Mouse (Mus musculus): ENCODE results near the gene Mfsd13b. TPM values are rescaled to one million over a fixed set of nuclear protein-coding genes. Genes with fewer than 3 reads are reported as not detected.
A peak's percentile ranks its signal among the peaks of the same experiment; 100 is the strongest.

Mfsd13b gene
- polyA plus RNA-seq, 1 experiment = not detected

DNA sequence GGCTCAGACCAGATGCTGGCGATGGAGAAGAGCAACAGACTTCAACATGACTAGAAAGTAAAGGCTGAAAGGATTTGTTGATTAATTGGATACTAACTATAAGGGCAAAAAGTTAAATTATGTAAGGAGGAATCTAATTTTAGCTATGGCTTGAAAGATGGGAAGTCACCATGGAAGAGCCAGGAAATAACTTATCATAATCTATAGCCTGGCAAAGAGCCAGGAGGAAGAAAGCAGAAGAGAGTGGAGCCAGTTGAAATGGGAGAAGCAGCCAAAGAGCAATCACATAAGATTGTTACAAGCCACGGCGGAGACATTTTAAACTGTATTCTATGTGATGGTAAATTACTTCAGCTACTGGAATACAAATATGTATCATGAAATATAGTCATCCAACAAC lies 8.3 kb upstream of the Mfsd13b start:
- H3K4me1 ChIP-seq (ENCODE audit: control insufficient read depth, insufficient read depth, low read length) = no peaks in the 10 kb centered on the region
- no peaks in the 10 kb centered on the region for H3K9me3 ChIP-seq (replicated peaks; ENCODE audit: control insufficient read depth, insufficient read depth, low read length, poor library complexity, severe bottlenecking)
- H3K36me3 ChIP-seq (ENCODE audit: control insufficient read depth, insufficient read depth, low read length, poor library complexity, severe bottlenecking) = peaks cover under 1% of the 10 kb centered on the region; the same call in 1 of the 2 replicates
- H3K9ac ChIP-seq (ENCODE audit: low read depth, poor library complexity, severe bottlenecking) = no peak overlapping the region
- no peak overlapping the region for H3K27ac ChIP-seq (ENCODE audit: insufficient read depth, low read length)
- no peaks in the 10 kb centered on the region for H3K27me3 ChIP-seq (ENCODE audit: control insufficient read depth, insufficient read depth, low read length, poor library complexity, severe bottlenecking)
- TF ChIP-seq CTCF (IDR thresholded peaks at IDR 0.05; ENCODE audit: low read depth, low read length) = no peak
- no peak for TF ChIP-seq EP300 (IDR thresholded peaks at IDR 0.05; ENCODE audit: insufficient read depth, low read depth, low read length)
- no peak for TF ChIP-seq POLR2A (IDR thresholded peaks at IDR 0.05; ENCODE audit: insufficient read depth, low read length)
- no peak overlapping the region for H3K4me3 ChIP-seq (ENCODE audit: low read depth, low read length)

- H3K4me1 ChIP-seq (ENCODE audit: control insufficient read depth, insufficient read depth, low read length) = no peaks in the 10 kb centered on the region
- no peaks in the 10 kb centered on the region for H3K36me3 ChIP-seq (ENCODE audit: control insufficient read depth, insufficient read depth, low read length, poor library complexity, severe bottlenecking)
- TF ChIP-seq POLR2A (IDR thresholded peaks at IDR 0.05; ENCODE audit: insufficient read depth, low read length) (no peak), EP300 (IDR thresholded peaks at IDR 0.05; ENCODE audit: insufficient read depth, low read depth, low read length) (no peak)
- H3K27me3 ChIP-seq (ENCODE audit: control insufficient read depth, insufficient read depth, low read length, poor library complexity, severe bottlenecking) = no peaks in the 10 kb centered on the region
- H3K9ac ChIP-seq (ENCODE audit: low read depth, poor library complexity, severe bottlenecking) = no peak overlapping the region
- no peak overlapping the region for H3K4me3 ChIP-seq (ENCODE audit: low read depth, low read length)
- no peak overlapping the region for H3K27ac ChIP-seq (ENCODE audit: insufficient read depth, low read length)
- H3K9me3 ChIP-seq (replicated peaks; ENCODE audit: control insufficient read depth, insufficient read depth, low read length, poor library complexity, severe bottlenecking) = no peaks in the 10 kb centered on the region
Observed at GRCm38 (mm10) chr7:120977063-120977462, 5.2 kb upstream of the Mfsd13b start.

DNA sequence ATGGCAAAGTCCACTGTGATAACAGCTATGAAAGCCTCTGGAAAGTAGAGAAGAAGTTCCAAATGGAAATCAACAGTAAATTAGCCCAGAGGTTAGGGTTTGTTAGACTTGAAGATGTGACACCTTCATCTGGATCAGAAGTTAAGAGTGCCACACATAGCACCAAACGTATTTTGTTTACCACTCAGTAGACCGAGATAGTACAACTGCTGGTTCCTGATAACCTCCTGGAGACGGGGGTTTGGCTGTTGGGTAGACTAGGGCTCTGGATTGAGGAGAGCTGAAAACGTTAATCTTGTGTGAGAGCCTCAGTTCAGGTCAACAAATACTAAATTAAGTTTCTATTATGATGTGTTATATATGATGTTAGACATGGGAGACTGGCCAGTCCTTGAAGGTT lies 2.3 kb upstream of the Mfsd13b start:
- no peak overlapping the region for H3K27ac ChIP-seq (ENCODE audit: insufficient read depth, low read length)
- no peaks in the 10 kb centered on the region for H3K36me3 ChIP-seq (ENCODE audit: control insufficient read depth, insufficient read depth, low read length, poor library complexity, severe bottlenecking)
- TF ChIP-seq EP300 (IDR thresholded peaks at IDR 0.05; ENCODE audit: insufficient read depth, low read depth, low read length) (no peak), CTCF (IDR thresholded peaks at IDR 0.05; ENCODE audit: low read depth, low read length) (no peak), POLR2A (IDR thresholded peaks at IDR 0.05; ENCODE audit: insufficient read depth, low read length) (no peak)
- H3K9me3 ChIP-seq (replicated peaks; ENCODE audit: control insufficient read depth, insufficient read depth, low read length, poor library complexity, severe bottlenecking) = no peaks in the 10 kb centered on the region
- H3K4me1 ChIP-seq (ENCODE audit: control insufficient read depth, insufficient read depth, low read length) = no peaks in the 10 kb centered on the region
- no peak overlapping the region for H3K9ac ChIP-seq (ENCODE audit: low read depth, poor library complexity, severe bottlenecking)
- no peaks in the 10 kb centered on the region for H3K27me3 ChIP-seq (ENCODE audit: control insufficient read depth, insufficient read depth, low read length, poor library complexity, severe bottlenecking)
- no peak overlapping the region for H3K4me3 ChIP-seq (ENCODE audit: low read depth, low read length)

GRCm38 (mm10) chr7:120980931-120981924 lies 1.1 kb upstream of the Mfsd13b start:
- Histone ChIP-seq H3K27ac (ENCODE audit: insufficient read depth, low read length) (no peak overlapping the region), H3K27me3 (ENCODE audit: control insufficient read depth, insufficient read depth, low read length, poor library complexity, severe bottlenecking) (no peaks in the 10 kb centered on the region), H3K9ac (ENCODE audit: low read depth, poor library complexity, severe bottlenecking) (peak overlapping the region; percentile 80), H3K9me3 (replicated peaks; ENCODE audit: control insufficient read depth, insufficient read depth, low read length, poor library complexity, severe bottlenecking) (no peaks in the 10 kb centered on the region), H3K36me3 (ENCODE audit: control insufficient read depth, insufficient read depth, low read length, poor library complexity, severe bottlenecking) (no peaks in the 10 kb centered on the region), H3K4me1 (ENCODE audit: control insufficient read depth, insufficient read depth, low read length) (no peaks in the 10 kb centered on the region), H3K4me3 (ENCODE audit: low read depth, low read length) (peak overlapping the region; percentile 70)
- no peak for TF ChIP-seq CTCF (IDR thresholded peaks at IDR 0.05; ENCODE audit: low read depth, low read length)
- TF ChIP-seq POLR2A (IDR thresholded peaks at IDR 0.05; ENCODE audit: insufficient read depth, low read length) = no peak
- no peak for TF ChIP-seq EP300 (IDR thresholded peaks at IDR 0.05; ENCODE audit: insufficient read depth, low read depth, low read length)

- no peak overlapping the region for H3K27ac ChIP-seq (ENCODE audit: insufficient read depth, low read length)
Observed at GRCm38 (mm10) chr7:120982968-120983367, 659 bp downstream of the Mfsd13b start.

GRCm38 (mm10) chr7:120991191-120991590 lies 8.9 kb downstream of the Mfsd13b start:
- no peak overlapping the region for H3K4me3 ChIP-seq (ENCODE audit: low read depth, low read length)
- no peaks in the 10 kb centered on the region for H3K36me3 ChIP-seq (ENCODE audit: control insufficient read depth, insufficient read depth, low read length, poor library complexity, severe bottlenecking)
- no peaks in the 10 kb centered on the region for H3K4me1 ChIP-seq (ENCODE audit: control insufficient read depth, insufficient read depth, low read length)
- H3K27me3 ChIP-seq (ENCODE audit: control insufficient read depth, insufficient read depth, low read length, poor library complexity, severe bottlenecking) = no peaks in the 10 kb centered on the region
- no peak overlapping the region for H3K9ac ChIP-seq (ENCODE audit: low read depth, poor library complexity, severe bottlenecking)
- H3K9me3 ChIP-seq (replicated peaks; ENCODE audit: control insufficient read depth, insufficient read depth, low read length, poor library complexity, severe bottlenecking) = no peaks in the 10 kb centered on the region
- TF ChIP-seq POLR2A (IDR thresholded peaks at IDR 0.05; ENCODE audit: insufficient read depth, low read length) (no peak), EP300 (IDR thresholded peaks at IDR 0.05; ENCODE audit: insufficient read depth, low read depth, low read length) (no peak), CTCF (IDR thresholded peaks at IDR 0.05; ENCODE audit: low read depth, low read length) (no peak)
- H3K27ac ChIP-seq (ENCODE audit: insufficient read depth, low read length) = no peak overlapping the region

More at GRCm38 (mm10) chr7:120982968-120983367, 659 bp downstream of the Mfsd13b start:
- H3K4me3 ChIP-seq (ENCODE audit: low read depth, low read length) = peak overlapping the region; percentile 89
- H3K9me3 ChIP-seq (replicated peaks; ENCODE audit: control insufficient read depth, insufficient read depth, low read length, poor library complexity, severe bottlenecking) = no peaks in the 10 kb centered on the region
- no peaks in the 10 kb centered on the region for H3K4me1 ChIP-seq (ENCODE audit: control insufficient read depth, insufficient read depth, low read length)
- no peaks in the 10 kb centered on the region for H3K36me3 ChIP-seq (ENCODE audit: control insufficient read depth, insufficient read depth, low read length, poor library complexity, severe bottlenecking)
- no peak for TF ChIP-seq CTCF (IDR thresholded peaks at IDR 0.05; ENCODE audit: low read depth, low read length)
- TF ChIP-seq EP300 (IDR thresholded peaks at IDR 0.05; ENCODE audit: insufficient read depth, low read depth, low read length) = no peak
- TF ChIP-seq POLR2A (IDR thresholded peaks at IDR 0.05; ENCODE audit: insufficient read depth, low read length) = no peak
- H3K9ac ChIP-seq (ENCODE audit: low read depth, poor library complexity, severe bottlenecking) = peak overlapping the region; percentile 59
- H3K27me3 ChIP-seq (ENCODE audit: control insufficient read depth, insufficient read depth, low read length, poor library complexity, severe bottlenecking) = no peaks in the 10 kb centered on the region
